Mouse (Mus musculus): ENCODE measurements around the gene Ces4a.
"Not testable (repeated sequence)": the region's sequence is repeated elsewhere in the genome, so short reads cannot be mapped to it uniquely, and the experiment has no call there.

Ces4a gene

GRCm38 (mm10) chr8:105131509-105131908 lies at the start of gene Ces4a:
TSS of gene Ces4a (plus strand) at chr8:105131800.
- in situ Hi-C loops (cut with MboI, MseI), result no loop called here

GRCm38 (mm10) chr8:105083449-105084050 lies 48.0 kb upstream of the Ces4a start, which contains the start of gene Ces3b:
TSS of gene Ces3b (plus strand) at chr8:105083753.
- in situ Hi-C loops (cut with MboI, MseI), result no loop called here

- in situ Hi-C loops (cut with MboI, MseI), result not testable (repeated sequence)
Observed at GRCm38 (mm10) chr8:105088166-105088565, 43.4 kb upstream of the Ces4a start.

GRCm38 (mm10) chr8:105088581-105088980 lies 43.0 kb upstream of the Ces4a start:
- in situ Hi-C loops (cut with MboI, MseI), result no loop called here

- in situ Hi-C loops (cut with MboI, MseI), result no loop called here
Observed at GRCm38 (mm10) chr8:105093992-105094391, 37.6 kb upstream of the Ces4a start.

- in situ Hi-C loops (cut with MboI, MseI), result not testable (repeated sequence)
Observed at GRCm38 (mm10) chr8:105102101-105102785, 29.4 kb upstream of the Ces4a start.

- in situ Hi-C loops (cut with MboI, MseI), result not testable (repeated sequence)
Observed at GRCm38 (mm10) chr8:105103701-105104100, 27.9 kb upstream of the Ces4a start.

- in situ Hi-C loops (cut with MboI, MseI), result no loop called here
Observed at GRCm38 (mm10) chr8:105104220-105104619, 27.4 kb upstream of the Ces4a start.

GRCm38 (mm10) chr8:105129864-105130263 lies 1.7 kb upstream of the Ces4a start:
- in situ Hi-C loops (cut with MboI, MseI), result no loop called here

GRCm38 (mm10) chr8:105138423-105138822 lies 6.8 kb downstream of the Ces4a start:
- in situ Hi-C loops (cut with MboI, MseI), result no loop called here

- in situ Hi-C loops (cut with MboI, MseI), result no loop called here
Observed at GRCm38 (mm10) chr8:105142395-105142794, 10.8 kb downstream of the Ces4a start.

GRCm38 (mm10) chr8:105151654-105152053 lies 20.1 kb downstream of the Ces4a start:
- in situ Hi-C loops (cut with MboI, MseI), result no loop called here

- in situ Hi-C loops (cut with MboI, MseI), result no loop called here
Observed at GRCm38 (mm10) chr8:105152623-105153398, 21.2 kb downstream of the Ces4a start.

GRCm38 (mm10) chr8:105154316-105154715 lies 22.7 kb downstream of the Ces4a start:
- in situ Hi-C loops (cut with MboI, MseI), result no loop called here

- in situ Hi-C loops (cut with MboI, MseI), result no loop called here
Observed at GRCm38 (mm10) chr8:105155091-105155745, 23.6 kb downstream of the Ces4a start.

GRCm38 (mm10) chr8:105157555-105157954 lies 26.0 kb downstream of the Ces4a start:
- in situ Hi-C loops (cut with MboI, MseI), result no loop called here

- in situ Hi-C loops (cut with MboI, MseI), result no loop called here
Observed at GRCm38 (mm10) chr8:105158084-105158483, 26.5 kb downstream of the Ces4a start.

GRCm38 (mm10) chr8:105161121-105161652 lies 29.6 kb downstream of the Ces4a start:
- in situ Hi-C loops (cut with MboI, MseI), result no loop called here

- in situ Hi-C loops (cut with MboI, MseI), result no loop called here
Observed at GRCm38 (mm10) chr8:105164272-105164902, 32.8 kb downstream of the Ces4a start.

GRCm38 (mm10) chr8:105165191-105165590 lies 33.6 kb downstream of the Ces4a start:
- in situ Hi-C loops (cut with MboI, MseI), result no loop called here

GRCm38 (mm10) chr8:105167116-105167515 lies 35.5 kb downstream of the Ces4a start:
- in situ Hi-C loops (cut with MboI, MseI), result no loop called here
